Mouse (Mus musculus): Measurements from ENCODE around the gene Rag2. TPM values are rescaled to one million over a fixed set of nuclear protein-coding genes. Genes with fewer than 3 reads are reported as not detected.

The Rag2 gene
- total and polyA plus RNA-seq, 2 experiments from 2014 or later: not detected

GRCm38 (mm10) chr2:101591356-101591755 is 33.2 kb upstream of the Rag2 start:
- Histone ChIP-seq H3K4me2 (ENCODE audit: low read depth, low read length, poor library complexity, severe bottlenecking) (no peak overlapping the region), H3K9ac (replicated peaks; ENCODE audit: low read length, poor library complexity, severe bottlenecking) (no peak overlapping the region), H3K27me3 (ENCODE audit: insufficient read depth, low read length) (no peaks in the 10 kb centered on the region), H3K27ac (ENCODE audit: low read depth, low read length) (no peak overlapping the region), H3K4me3 (ENCODE audit: low read depth, low read length) (no peak overlapping the region), H3K36me3 (ENCODE audit: insufficient read depth, low read length) (no peaks in the 10 kb centered on the region), H3K4me1 (ENCODE audit: insufficient read depth, low read length) (no peaks in the 10 kb centered on the region), H3K9me3 (ENCODE audit: low read length) (no peaks in the 10 kb centered on the region)
- WGBS: 34% methylated on average over 8 of the region's 8 CpGs
- no peak for TF ChIP-seq CTCF (IDR thresholded peaks at IDR 0.05)
- peak; percentile 41 for DNase-seq (ENCODE audit: low spot score)
- ATAC-seq (ENCODE audit: low FRiP score): no peak

- Histone ChIP-seq H3K27ac (ENCODE audit: low read depth, low read length) (peak overlapping the region; percentile 43; the same call in 1 of the 2 replicates), H3K4me1 (ENCODE audit: insufficient read depth, low read length) (no peaks in the 10 kb centered on the region), H3K4me2 (ENCODE audit: low read depth, low read length, poor library complexity, severe bottlenecking) (no peak overlapping the region; the same call in 1 of the 2 replicates), H3K4me3 (ENCODE audit: low read depth, low read length) (no peak overlapping the region), H3K36me3 (ENCODE audit: insufficient read depth, low read length) (no peaks in the 10 kb centered on the region), H3K9me3 (ENCODE audit: low read length) (no peaks in the 10 kb centered on the region), H3K27me3 (ENCODE audit: insufficient read depth, low read length) (no peaks in the 10 kb centered on the region), H3K9ac (replicated peaks; ENCODE audit: low read length, poor library complexity, severe bottlenecking) (no peak overlapping the region)
- WGBS: 14% methylated on average over 10 of the region's 10 CpGs
- ATAC-seq (ENCODE audit: low FRiP score) (peak; percentile 74), DNase-seq (ENCODE audit: low spot score) (peak; percentile 60)
- no peak for TF ChIP-seq CTCF (IDR thresholded peaks at IDR 0.05)
Measured at GRCm38 (mm10) chr2:101592023-101592841, 32.3 kb upstream of the Rag2 start.

- no peak overlapping the region for H3K9ac ChIP-seq (replicated peaks; ENCODE audit: low read length, poor library complexity, severe bottlenecking)
- no peaks in the 10 kb centered on the region for H3K36me3 ChIP-seq (ENCODE audit: insufficient read depth, low read length)
- no peak overlapping the region for H3K4me3 ChIP-seq (ENCODE audit: low read depth, low read length)
- no peaks in the 10 kb centered on the region for H3K9me3 ChIP-seq (ENCODE audit: low read length)
- peak; percentile 25; the same call in 1 of the 2 replicates for ATAC-seq (ENCODE audit: low FRiP score)
- H3K4me1 ChIP-seq (ENCODE audit: insufficient read depth, low read length): no peaks in the 10 kb centered on the region
- no peak for DNase-seq (ENCODE audit: low spot score)
- H3K27me3 ChIP-seq (ENCODE audit: insufficient read depth, low read length): no peaks in the 10 kb centered on the region
- WGBS: 34% methylated on average over 8 of the region's 8 CpGs
- no peak overlapping the region for H3K27ac ChIP-seq (ENCODE audit: low read depth, low read length)
- no peak overlapping the region for H3K4me2 ChIP-seq (ENCODE audit: low read depth, low read length, poor library complexity, severe bottlenecking)
- no peak for TF ChIP-seq CTCF (IDR thresholded peaks at IDR 0.05)
Measured at GRCm38 (mm10) chr2:101592886-101593285, 31.6 kb upstream of the Rag2 start.

- TF ChIP-seq CTCF (IDR thresholded peaks at IDR 0.05): no peak
- H3K4me3 ChIP-seq (ENCODE audit: low read depth, low read length): no peak overlapping the region
- ATAC-seq (ENCODE audit: low FRiP score) (no peak), DNase-seq (ENCODE audit: low spot score) (no peak)
- 79% methylated on average over 5 of the region's 5 CpGs for WGBS
- H3K27me3 ChIP-seq (ENCODE audit: insufficient read depth, low read length): no peaks in the 10 kb centered on the region
- no peak overlapping the region for H3K4me2 ChIP-seq (ENCODE audit: low read depth, low read length, poor library complexity, severe bottlenecking)
- no peak overlapping the region for H3K9ac ChIP-seq (replicated peaks; ENCODE audit: low read length, poor library complexity, severe bottlenecking)
- H3K36me3 ChIP-seq (ENCODE audit: insufficient read depth, low read length): no peaks in the 10 kb centered on the region
- H3K9me3 ChIP-seq (ENCODE audit: low read length): no peaks in the 10 kb centered on the region
- no peaks in the 10 kb centered on the region for H3K4me1 ChIP-seq (ENCODE audit: insufficient read depth, low read length)
- no peak overlapping the region for H3K27ac ChIP-seq (ENCODE audit: low read depth, low read length)
Measured at GRCm38 (mm10) chr2:101594681-101595080, 29.8 kb upstream of the Rag2 start.

GRCm38 (mm10) chr2:101597186-101597585 is 27.3 kb upstream of the Rag2 start:
- no peak for ATAC-seq (ENCODE audit: low FRiP score)
- H3K27ac ChIP-seq (ENCODE audit: low read depth, low read length): no peak overlapping the region
- H3K4me3 ChIP-seq (ENCODE audit: low read depth, low read length): no peak overlapping the region
- no peaks in the 10 kb centered on the region for H3K4me1 ChIP-seq (ENCODE audit: insufficient read depth, low read length)
- no peak overlapping the region for H3K9ac ChIP-seq (replicated peaks; ENCODE audit: low read length, poor library complexity, severe bottlenecking)
- H3K9me3 ChIP-seq (ENCODE audit: low read length): no peaks in the 10 kb centered on the region
- H3K27me3 ChIP-seq (ENCODE audit: insufficient read depth, low read length): no peaks in the 10 kb centered on the region
- no peak for DNase-seq (ENCODE audit: low spot score)
- no peaks in the 10 kb centered on the region for H3K36me3 ChIP-seq (ENCODE audit: insufficient read depth, low read length)
- peak; percentile 64 for TF ChIP-seq CTCF (IDR thresholded peaks at IDR 0.05)
- H3K4me2 ChIP-seq (ENCODE audit: low read depth, low read length, poor library complexity, severe bottlenecking): no peak overlapping the region
